Mouse (Mus musculus) cerebellum, postnatal 36 days (tissue): ENCODE data around the gene LTO1.

Experiments
- DNase-seq, 2 experiments: peaks; one replicate each; pipeline ENCODE4 v3.0.0; 2021 to 2022; ENCODE audit warnings: mixed read lengths in 2 of 2

The LTO1 gene

DNA sequence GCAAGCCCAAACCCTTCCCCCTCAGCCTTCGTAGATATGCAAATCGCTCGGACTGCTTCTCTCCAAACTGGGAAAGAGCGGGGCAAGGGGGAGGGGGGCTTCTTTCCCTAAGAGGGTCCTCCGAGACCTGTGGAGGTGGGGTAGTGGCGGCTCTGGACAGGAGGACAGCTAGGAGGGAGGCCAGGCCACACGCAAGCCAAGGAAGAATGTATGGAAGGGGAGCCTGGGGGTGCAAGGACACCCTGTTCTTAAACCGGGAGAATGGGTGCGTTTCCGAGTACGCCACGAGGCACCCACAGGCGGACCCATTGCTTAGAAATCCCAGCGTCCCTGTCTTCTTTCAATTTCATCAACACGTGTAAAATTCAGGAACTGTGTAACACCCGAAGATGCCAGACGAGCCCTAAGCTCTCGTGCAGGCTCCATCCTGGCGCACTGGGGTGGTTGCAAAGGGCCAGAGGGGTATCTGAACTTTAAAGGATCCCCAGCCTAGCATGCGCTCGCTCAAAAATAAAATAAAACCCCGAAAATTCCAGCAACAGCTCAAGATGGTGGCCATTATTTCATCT, 25.2 kb downstream of the LTO1 start:
- peak; percentile 5 to 14 for DNase-seq

DNA sequence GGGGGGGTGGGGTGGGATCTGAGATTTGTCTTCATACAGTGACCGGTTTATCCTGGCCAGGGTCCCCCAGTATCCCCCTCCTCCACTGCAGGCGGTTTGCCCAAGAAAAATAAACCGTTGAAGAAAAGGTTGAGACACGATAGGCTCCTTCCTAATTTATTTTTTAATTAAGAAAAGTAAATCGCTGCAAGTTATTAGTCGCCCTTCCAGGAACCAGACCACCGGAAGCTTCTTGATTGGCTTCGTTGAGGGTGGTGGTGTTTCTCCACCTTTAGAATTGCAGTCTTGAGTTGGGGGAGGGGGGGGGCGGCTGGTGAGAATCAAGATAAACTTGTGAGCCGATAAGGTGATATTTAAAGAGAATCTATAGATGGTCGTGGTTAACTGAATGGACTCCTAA, 25.7 kb downstream of the LTO1 start:
- DNase-seq, result no peak

DNA sequence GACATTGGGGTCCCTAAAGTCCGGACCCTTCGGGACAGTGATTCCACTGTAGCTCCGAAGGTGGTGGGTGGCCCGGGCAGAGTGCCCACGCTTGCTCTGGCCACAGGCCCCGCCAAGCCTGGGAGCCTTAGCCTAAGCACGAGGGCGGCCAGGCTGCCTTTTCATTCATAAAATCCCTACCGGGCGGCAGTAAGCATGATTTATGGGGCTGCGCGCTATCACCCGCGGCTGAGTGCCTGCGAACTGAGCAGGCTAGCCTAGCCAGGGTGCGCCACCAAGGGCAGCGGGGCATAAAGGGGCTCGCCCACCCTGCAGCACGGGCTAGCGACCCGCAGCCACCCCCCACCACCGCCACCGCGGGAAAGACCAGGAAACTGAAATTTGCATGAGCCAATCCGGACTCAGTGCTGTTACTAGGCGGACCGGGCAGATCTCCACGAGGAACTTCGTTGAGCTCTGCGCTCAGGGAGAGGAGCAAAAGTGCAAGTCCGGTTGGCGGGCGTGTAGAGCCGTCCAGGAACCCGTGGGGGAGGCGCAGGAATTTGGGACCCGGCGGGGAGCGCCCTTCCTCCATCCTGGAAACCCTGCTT, 26.4 kb downstream of the LTO1 start:
- DNase-seq, result peak; percentile 21 to 35

DNA sequence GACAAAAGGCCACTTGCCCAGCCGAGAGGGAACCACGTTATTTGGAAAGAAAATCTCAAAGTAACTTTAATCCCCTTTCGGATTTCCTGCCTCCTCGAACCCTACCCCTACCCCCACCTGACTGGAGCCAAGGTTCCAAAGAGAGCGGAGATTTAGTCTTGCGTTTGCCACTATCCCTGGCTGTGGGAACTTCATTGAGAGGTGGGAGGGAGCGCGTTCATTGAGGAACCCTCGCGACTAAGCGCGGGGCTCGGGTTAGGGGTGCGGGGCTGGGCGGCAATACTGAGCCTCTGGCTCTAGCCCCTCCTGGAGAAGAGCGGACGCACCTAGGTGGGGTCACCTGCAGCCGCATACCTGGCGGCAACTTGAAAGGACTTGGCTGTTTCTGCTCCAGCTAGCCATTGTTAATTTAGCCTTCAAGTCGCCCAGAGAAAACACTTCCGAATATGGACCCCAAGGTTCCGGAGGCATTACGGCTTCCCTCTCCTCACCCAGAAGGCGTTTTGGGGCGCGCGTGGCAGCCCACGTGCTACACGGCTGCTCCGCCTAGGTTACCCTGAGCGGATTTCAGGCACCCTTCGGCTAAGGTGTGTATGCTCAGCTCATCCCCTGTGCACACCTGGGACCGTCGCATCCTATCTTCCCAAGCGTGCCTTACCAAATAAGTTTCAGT, 27.3 kb downstream of the LTO1 start:
- no peak for DNase-seq

DNA sequence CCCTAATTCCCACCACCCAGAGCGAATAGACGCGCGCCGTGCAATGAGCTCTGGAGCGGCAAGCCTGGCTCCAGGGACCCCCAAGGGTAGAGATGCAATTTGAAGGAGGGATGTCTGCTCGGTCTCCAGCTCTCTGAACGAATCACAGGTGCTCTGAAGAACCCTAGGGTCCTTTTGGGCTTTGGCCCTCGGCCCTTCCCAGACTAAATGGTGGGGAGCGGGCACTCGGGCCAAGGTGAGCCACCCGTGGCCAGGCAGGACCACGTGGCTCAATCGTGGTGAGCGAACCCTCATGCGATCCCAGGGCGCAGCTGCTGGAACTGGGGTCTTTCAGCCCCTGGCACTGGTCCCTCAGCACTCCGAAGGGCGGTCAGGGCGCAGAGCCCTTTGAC, 27.8 kb downstream of the LTO1 start:
- no peak for DNase-seq

DNA sequence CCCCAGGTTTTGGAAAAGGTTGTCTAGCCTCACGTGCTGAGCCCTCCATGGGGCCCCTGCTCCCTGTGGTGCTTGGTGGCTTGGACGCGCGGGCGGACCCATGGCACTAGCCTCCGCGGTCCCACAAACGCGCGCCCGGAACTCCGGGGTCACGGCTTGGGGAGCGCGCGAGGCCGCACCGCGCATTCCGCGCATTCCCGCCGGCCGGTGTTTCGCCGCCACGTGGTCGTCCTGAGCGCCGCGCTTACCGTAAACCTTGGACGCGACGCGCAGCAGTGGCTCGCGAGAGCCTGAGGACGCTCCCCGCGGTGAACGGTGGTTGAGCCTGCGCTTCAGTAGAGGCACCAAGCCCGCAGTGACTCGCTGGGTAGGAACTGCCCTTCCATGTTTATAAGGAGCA, 28.4 kb downstream of the LTO1 start:
- DNase-seq, result peak; percentile 58 to 62

DNA sequence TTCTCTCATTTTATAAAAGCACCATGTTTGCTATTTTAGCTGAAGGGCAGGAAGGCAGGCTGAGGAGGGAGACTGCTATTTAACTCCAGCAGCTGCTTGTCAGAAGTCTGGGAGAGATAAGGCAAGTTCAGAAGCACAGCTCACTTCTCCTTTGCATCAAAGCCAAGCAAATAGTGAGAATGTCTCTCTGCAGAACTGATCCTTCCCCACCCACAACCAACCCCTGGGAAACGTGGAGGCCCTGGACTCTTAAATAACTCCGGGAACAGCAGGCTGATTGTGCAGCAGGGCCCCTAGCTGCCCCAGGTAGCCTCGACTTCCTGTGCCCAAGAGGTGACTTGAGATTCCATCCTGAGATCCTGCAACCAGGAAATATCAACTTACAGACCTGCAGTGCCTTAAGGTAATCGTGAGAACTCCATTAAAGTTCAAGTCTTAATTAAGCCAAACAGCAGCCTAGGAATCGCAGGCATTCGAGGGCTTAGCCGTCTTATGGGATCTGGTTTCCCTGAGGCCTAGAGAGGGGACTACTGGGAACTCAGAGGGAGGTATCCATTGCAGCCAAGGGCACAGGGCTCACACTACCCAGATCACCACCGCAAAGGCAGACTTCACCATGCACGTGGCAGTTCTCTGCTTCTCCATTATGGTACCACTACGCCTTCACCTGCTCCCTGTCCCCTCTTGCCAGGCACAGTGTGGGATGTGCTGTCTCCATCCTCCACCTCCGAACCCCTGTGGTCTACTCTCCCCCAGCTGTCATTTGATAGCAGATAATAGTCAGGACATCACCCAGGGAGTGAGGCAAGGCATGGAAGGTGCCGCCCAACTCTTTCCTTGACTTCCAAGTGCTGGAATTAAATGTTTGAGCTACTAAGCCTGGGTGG, 43.9 kb downstream of the LTO1 start:
- DNase-seq, result no peak

DNA sequence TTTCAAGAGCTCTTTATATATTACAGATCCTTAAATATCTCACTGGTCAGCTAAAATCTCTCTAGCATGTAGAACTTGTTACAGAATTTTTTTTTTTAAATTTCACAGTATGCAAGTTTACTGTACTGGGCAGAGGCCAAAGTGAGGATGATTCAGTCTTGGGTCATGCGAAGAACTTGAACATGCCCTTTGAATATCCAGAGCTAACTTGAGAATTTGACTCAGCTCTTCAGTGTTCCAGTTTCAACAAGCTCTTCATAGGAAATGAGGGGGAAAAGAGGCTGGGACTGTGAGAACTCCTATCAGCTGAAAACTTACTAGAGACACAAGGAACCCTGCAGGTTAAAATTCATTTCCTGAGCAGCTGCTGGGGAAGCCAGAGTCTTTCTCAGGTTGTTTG, 49.0 kb downstream of the LTO1 start:
- no peak for DNase-seq

DNA sequence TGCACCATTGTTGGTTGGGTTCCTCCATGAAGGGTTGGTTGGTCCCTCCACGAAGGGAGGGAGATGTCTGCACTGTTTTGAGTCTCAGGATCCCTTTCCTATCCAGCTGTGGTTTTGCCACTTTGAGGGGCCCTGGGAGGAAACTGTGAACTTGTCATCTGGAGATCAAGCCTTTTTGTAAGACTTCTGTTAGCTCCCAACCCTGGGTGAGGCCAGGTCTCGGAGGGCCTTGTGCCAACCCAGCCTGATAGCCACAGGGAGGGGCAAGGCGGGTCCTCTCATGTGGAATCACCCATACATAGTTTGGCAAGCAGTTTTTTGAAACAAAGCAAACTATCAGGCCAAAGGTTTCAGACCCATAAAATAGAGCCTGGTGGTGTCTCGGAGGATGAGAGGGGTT, 49.4 kb downstream of the LTO1 start:
- DNase-seq, result no peak

DNA sequence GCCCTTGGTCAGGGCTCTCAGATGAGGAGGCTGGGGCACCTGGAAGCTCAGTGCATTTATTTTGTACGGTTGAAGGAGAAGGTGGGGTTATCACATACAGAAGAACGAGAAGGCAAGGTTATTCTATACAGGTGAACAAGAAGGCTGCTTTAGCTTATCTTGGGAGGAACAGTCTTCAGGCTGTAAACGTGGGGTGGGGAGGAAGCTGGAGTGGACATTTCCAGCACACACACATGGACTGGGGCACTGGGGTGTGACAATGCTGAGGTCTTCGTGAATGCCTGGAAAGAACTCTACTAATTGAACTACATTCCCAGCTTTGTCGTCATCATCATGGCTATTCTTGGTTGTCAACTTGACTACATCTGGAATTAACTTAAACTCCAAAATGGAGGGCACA, 51.0 kb downstream of the LTO1 start:
- DNase-seq, result no peak

DNA sequence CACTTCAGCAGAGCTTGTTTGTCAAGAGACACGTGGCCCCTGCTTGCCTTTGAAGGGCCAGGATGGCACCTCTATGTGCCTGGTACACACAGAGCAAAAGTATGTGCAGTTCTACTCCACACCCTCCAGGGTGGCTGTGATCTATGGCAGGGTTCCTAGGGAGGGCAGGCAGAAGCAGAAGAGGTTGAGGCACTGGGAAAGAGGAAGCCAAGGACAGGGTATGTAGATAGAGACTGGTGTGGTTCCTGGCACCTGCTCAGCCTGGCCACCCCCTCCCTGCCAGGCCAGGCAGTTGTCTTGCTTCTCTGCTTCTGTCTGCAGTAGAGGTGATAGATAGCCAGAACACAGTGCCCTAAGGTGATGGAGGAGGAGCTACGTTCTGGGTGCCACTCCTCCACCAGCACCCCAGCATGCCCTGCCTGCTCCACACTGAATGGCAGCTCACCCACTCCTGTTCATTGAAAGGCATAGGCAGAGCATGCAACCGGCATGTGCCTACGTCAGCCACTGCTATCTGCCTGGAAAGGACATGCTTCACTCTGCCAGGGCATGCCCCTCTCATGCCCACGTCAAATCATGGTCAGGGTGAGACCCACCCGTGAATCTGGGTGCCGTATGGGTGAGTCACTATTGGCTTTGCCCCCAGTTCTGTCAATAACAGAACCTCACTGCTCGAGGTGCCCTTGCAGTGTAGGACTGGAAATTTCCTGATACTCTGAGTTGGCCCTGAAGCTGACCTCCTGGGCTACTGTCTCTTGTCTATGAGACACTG, 56.3 kb downstream of the LTO1 start:
- DNase-seq, result no peak

DNA sequence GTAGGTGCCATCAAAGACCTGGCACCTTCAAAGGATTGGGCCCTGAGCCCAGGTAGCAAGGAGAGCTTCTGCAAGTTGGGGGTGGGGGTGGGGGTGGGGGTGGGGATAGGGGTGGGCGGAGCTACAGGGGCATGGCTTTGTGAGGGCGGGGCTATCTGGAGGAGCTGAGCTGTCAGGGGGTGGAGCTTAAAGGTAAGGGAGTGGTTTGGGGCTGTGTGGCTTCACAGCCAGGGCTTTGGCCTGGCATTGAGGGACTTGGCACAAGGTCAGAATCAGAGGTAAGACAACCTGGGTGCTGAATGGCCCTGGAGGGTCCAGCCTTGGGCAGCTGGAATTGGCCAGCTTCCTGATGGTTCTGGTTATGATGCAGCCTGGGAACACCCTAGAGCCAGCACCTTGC, 56.9 kb downstream of the LTO1 start:
- no peak for DNase-seq

DNA sequence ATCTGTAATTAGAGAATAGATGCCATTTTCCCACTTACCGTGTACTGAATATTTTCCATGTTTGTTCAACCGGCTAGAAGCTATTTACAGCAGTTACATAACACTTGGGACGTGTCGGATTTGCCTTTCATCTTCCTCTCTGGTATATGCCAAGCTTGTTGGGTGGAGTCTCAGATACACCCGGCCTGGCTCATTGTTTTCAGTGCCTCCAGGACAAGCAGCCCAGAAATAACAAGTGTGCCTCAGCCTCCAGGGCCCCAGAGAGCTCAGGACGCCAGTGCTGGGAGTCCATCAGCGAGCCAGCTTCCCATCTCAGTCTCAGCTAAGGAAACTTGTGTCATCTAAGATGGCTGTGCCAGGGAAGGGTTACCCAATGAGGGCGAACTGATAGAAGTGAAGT, 58.6 kb downstream of the LTO1 start:
- no peak for DNase-seq

DNA sequence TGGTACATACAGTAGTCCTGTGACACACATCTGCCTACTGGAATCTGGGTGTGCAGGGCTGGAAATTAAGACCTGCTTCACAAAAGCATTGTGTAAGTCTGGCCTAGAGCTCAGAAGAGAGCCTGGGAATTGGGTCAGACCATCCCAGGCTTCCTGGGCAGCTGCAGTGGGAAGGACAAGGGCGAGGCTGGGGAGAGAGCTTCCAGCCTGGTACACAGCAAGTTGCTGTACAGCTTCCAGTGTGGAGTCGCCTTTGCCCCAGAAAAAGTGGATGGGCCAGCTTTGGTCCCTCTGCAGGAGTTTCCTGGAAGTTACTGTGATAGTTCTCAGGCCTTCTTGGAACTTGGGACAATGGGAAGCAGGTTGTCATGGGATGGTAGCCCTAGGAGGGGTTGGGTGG, 62.2 kb downstream of the LTO1 start:
- DNase-seq, result no peak

DNA sequence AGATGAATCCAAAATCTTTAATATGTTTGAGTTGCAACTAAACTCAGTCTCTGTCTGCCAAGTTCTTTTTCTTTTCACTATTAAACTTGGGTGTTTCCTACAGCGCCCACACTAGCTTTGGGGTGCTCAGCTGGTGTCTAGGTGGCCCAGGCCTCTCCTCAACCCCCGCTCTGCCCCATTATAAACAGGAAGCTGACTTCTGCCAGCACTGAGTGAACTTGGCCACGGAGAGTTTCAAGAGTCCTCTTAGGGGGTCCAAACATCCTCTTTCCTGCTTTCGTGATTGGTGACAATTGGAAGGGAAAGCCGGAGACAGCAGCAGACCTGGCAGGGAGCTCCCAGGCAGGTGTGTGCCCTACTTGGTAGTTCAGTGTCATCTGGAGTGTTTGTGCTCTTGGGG, 64.9 kb downstream of the LTO1 start:
- no peak for DNase-seq
